In the genomic region with DNA sequence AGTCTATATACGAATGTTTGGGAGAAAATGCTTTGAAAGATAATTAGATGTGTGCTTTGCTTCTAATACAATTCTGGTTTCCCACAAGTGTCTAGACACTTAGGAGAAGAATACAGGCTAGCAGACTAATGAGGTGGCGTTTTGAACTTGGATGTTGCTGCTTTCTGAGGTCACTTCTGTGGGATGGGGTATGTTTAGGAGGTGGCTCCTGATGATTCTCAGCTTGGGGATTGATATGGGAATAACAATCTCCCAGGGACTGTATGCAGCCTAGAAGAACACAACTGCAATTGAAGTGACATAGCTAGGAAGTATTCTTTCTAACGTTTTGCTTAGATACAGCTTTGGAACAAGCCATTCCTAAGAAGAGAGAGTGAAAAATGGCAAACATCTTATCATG, we compare ENCODE assay signal across 18 mouse cellular contexts. TPM values are rescaled to one million over a fixed set of nuclear protein-coding genes. Genes with fewer than 3 reads are reported as not detected.
"Had no signal": no experiment of that assay in that cellular context is flagged by ENCODE, and none has a peak within 500 bp of the region (broad histone marks: within the 10 kb centered on the region; RNA-seq: fewer than 3 reads in every experiment).

No protein-coding gene starts in this region.

- ATAC-seq: liver, embryonic 12.5 days; midbrain, embryonic 13.5 days; midbrain, embryonic 15.5 days had no signal

- H3K4me1 ChIP-seq: limb, embryonic 15.5 days; liver, embryonic 12.5 days; megakaryocyte, embryonic 14.5 days; midbrain, embryonic 13.5 days; midbrain, embryonic 15.5 days; neural tube, embryonic 12.5 days; stomach, embryonic 15.5 days had no signal

- H3K9me3 ChIP-seq: limb, embryonic 15.5 days; liver, embryonic 12.5 days; midbrain, embryonic 13.5 days; midbrain, embryonic 15.5 days; neural tube, embryonic 12.5 days; stomach, embryonic 15.5 days had no signal

- H3K4me3 ChIP-seq: limb, embryonic 15.5 days; liver, embryonic 12.5 days; midbrain, embryonic 13.5 days; midbrain, embryonic 15.5 days; neural tube, embryonic 12.5 days; stomach, embryonic 15.5 days had no signal

- H3K27ac ChIP-seq: limb, embryonic 15.5 days; liver, embryonic 12.5 days; liver, embryonic 14.5 days; macrophage; midbrain, embryonic 13.5 days; midbrain, embryonic 15.5 days; neural tube, embryonic 12.5 days; stomach, embryonic 15.5 days; stomach, postnatal 0 days had no signal

- H3K36me3 ChIP-seq: limb, embryonic 15.5 days; liver, embryonic 12.5 days; midbrain, embryonic 13.5 days; midbrain, embryonic 15.5 days; neural tube, embryonic 12.5 days; stomach, embryonic 15.5 days had no signal

- H3K9ac ChIP-seq: limb, embryonic 15.5 days; liver, embryonic 12.5 days; liver, embryonic 14.5 days; midbrain, embryonic 13.5 days; midbrain, embryonic 15.5 days; neural tube, embryonic 12.5 days; stomach, embryonic 15.5 days had no signal

- H3K27me3 ChIP-seq: liver, embryonic 12.5 days; megakaryocyte, embryonic 14.5 days; midbrain, embryonic 13.5 days; midbrain, embryonic 15.5 days; neural tube, embryonic 12.5 days; stomach, embryonic 15.5 days had no signal

- H3K4me2 ChIP-seq: limb, embryonic 15.5 days; liver, embryonic 12.5 days; midbrain, embryonic 11.5 days; midbrain, embryonic 13.5 days; midbrain, embryonic 15.5 days; neural tube, embryonic 12.5 days; stomach, embryonic 15.5 days had no signal

- DNase-seq: right cerebral cortex, postnatal 14 days; thymus, adult 2 months; thymus, postnatal 25 days; thymus, postnatal 4 days had no signal

RNA-seq across cellular contexts. Expression of a gene that starts 22.6 kb away (rescaled TPM):
- polyA plus RNA-seq: liver, adult 2 months; liver, embryonic 12.5 days; liver, embryonic 16.5 days; macrophage; midbrain, embryonic 11.5 days; neural tube, embryonic 14.5 days had no signal
